Mouse (Mus musculus) T-cell, adult 2 months (primary cell): Measurements from ENCODE around the gene Ddx19b.
A peak's percentile ranks its signal among the peaks of the same experiment; 100 is the strongest.
"Not testable (repeated sequence)": the region's sequence is repeated elsewhere in the genome, so short reads cannot be mapped to it uniquely, and the experiment has no call there.

Experiments
- DNase-seq: peaks from one replicate; pipeline ENCODE4 v3.0.0; 2022; ENCODE audit warnings: low spot score

The Ddx19b gene

GRCm38 (mm10) chr8:111031572-111031971 lies at the start of gene Ddx19b:
TSS of gene Ddx19b (minus strand) at chr8:111031751.
- DNase-seq, result no peak

GRCm38 (mm10) chr8:111079861-111080271 lies 48.3 kb upstream of the Ddx19b start:
- DNase-seq, result no peak

GRCm38 (mm10) chr8:111079461-111079860 lies 47.9 kb upstream of the Ddx19b start:
- DNase-seq, result no peak

GRCm38 (mm10) chr8:111075926-111076325 lies 44.4 kb upstream of the Ddx19b start:
- no peak for DNase-seq

GRCm38 (mm10) chr8:111068660-111069059 lies 37.1 kb upstream of the Ddx19b start:
- not testable (repeated sequence) for DNase-seq

GRCm38 (mm10) chr8:111067439-111067838 lies 35.9 kb upstream of the Ddx19b start:
- no peak for DNase-seq

- no peak for DNase-seq
Observed at GRCm38 (mm10) chr8:111066308-111066707, 34.8 kb upstream of the Ddx19b start.

GRCm38 (mm10) chr8:111062893-111063292 lies 31.3 kb upstream of the Ddx19b start:
- DNase-seq, result no peak

- DNase-seq, result peak; percentile 83
Observed at GRCm38 (mm10) chr8:111062072-111062757, 30.7 kb upstream of the Ddx19b start.

GRCm38 (mm10) chr8:111061688-111062071 lies 30.1 kb upstream of the Ddx19b start:
- DNase-seq, result no peak

GRCm38 (mm10) chr8:111058946-111059572 lies 27.5 kb upstream of the Ddx19b start:
- DNase-seq, result no peak

- DNase-seq, result peak; percentile 56
Observed at GRCm38 (mm10) chr8:111056691-111057293, 25.2 kb upstream of the Ddx19b start.

- DNase-seq, result peak; percentile 92
Observed at GRCm38 (mm10) chr8:111056158-111056663, 24.7 kb upstream of the Ddx19b start, which contains the start of gene Exosc6. TSS of gene Exosc6 (plus strand) at chr8:111056339.

- DNase-seq, result no peak
Observed at GRCm38 (mm10) chr8:111055661-111056060, 24.1 kb upstream of the Ddx19b start.

GRCm38 (mm10) chr8:111055031-111055634 lies 23.6 kb upstream of the Ddx19b start:
- DNase-seq, result no peak

GRCm38 (mm10) chr8:111053827-111054518 lies 22.4 kb upstream of the Ddx19b start:
- DNase-seq, result no peak

- DNase-seq, result no peak
Observed at GRCm38 (mm10) chr8:111049106-111049505, 17.6 kb upstream of the Ddx19b start.

- peak; percentile 16 for DNase-seq
Observed at GRCm38 (mm10) chr8:111048694-111049093, 17.1 kb upstream of the Ddx19b start.

GRCm38 (mm10) chr8:111044003-111044734 lies 12.6 kb upstream of the Ddx19b start:
- DNase-seq, result no peak

- no peak for DNase-seq
Observed at GRCm38 (mm10) chr8:111042546-111042945, 11.0 kb upstream of the Ddx19b start.

- no peak for DNase-seq
Observed at GRCm38 (mm10) chr8:111036591-111036990, 5.0 kb upstream of the Ddx19b start.
